In genomic region chr11:70345061-70345460, GRCm38 (mm10) we compare ENCODE assay signal across 25 mouse cellular contexts. TPM values are rescaled to one million over a fixed set of nuclear protein-coding genes. Genes with fewer than 3 reads are reported as not detected.
"Had no signal": no experiment of that assay in that cellular context is flagged by ENCODE, and none has a peak within 500 bp of the region (broad histone marks: within the 10 kb centered on the region; RNA-seq: fewer than 3 reads in every experiment).

No protein-coding gene starts in this region.

- H3K9ac ChIP-seq: liver, postnatal 0 days; lung, embryonic 15.5 days; midbrain, embryonic 13.5 days; midbrain, embryonic 15.5 days; neural tube, embryonic 12.5 days had no signal

- H3K4me1 ChIP-seq: lung, embryonic 15.5 days; megakaryocyte, embryonic 14.5 days; midbrain, embryonic 13.5 days; midbrain, embryonic 15.5 days; neural tube, embryonic 12.5 days had no signal

- H3K4me3 ChIP-seq: lung, embryonic 15.5 days; megakaryocyte, embryonic 14.5 days; midbrain, embryonic 13.5 days; midbrain, embryonic 15.5 days; neural tube, embryonic 12.5 days had no signal

- H3K4me2 ChIP-seq: lung, embryonic 15.5 days; midbrain, embryonic 11.5 days; midbrain, embryonic 13.5 days; midbrain, embryonic 15.5 days; neural tube, embryonic 12.5 days had no signal

- H3K36me3 ChIP-seq: lung, embryonic 15.5 days; midbrain, embryonic 13.5 days; midbrain, embryonic 15.5 days; neural tube, embryonic 12.5 days had no signal

- DNase-seq: liver, postnatal 0 days; lung, adult 2 months; lung, postnatal 14 days; lung, postnatal 36 days; right cerebral cortex, postnatal 14 days; right cerebral cortex, postnatal 4 days; spleen, adult 18-20 months; thymus, adult 2 months; thymus, postnatal 25 days; thymus, postnatal 4 days had no signal

- H3K9me3 ChIP-seq: lung, embryonic 15.5 days; midbrain, embryonic 13.5 days; midbrain, embryonic 15.5 days; neural tube, embryonic 12.5 days had no signal

- H3K27ac ChIP-seq: lung, embryonic 15.5 days; macrophage; midbrain, embryonic 13.5 days; midbrain, embryonic 15.5 days; neural tube, embryonic 12.5 days had no signal

- ATAC-seq: liver, postnatal 0 days; lung, postnatal 0 days; midbrain, embryonic 13.5 days; midbrain, embryonic 15.5 days had no signal

RNA-seq across cellular contexts. Expression of gene Alox15, which starts 6.8 kb away (rescaled TPM):
- total RNA-seq: midbrain, postnatal 0 days had no signal
- polyA plus RNA-seq: macrophage; midbrain, embryonic 13.5 days; neural tube, embryonic 14.5 days had no signal

RNA-seq across cellular contexts. Expression of gene Alox12e, which starts 22.6 kb away (rescaled TPM):
- total RNA-seq: megakaryocyte progenitor cell, adult 5-6 weeks; monocyte, adult 5-6 weeks had no signal
- polyA plus RNA-seq: liver, postnatal 0 days; macrophage; midbrain, embryonic 11.5 days; neural tube, embryonic 12.5 days; neural tube, embryonic 14.5 days; stomach, embryonic 14.5 days; stomach, embryonic 16.5 days; testis, adult 2 months had no signal
